Mouse (Mus musculus): ENCODE measurements at regions not wholly inside any gene's neighbourhood (a gene's known extent, or its start where the extent isn't known, plus 50 kb on each side); places are given as distances from the start of the nearest gene placed in this dataset.

DNA sequence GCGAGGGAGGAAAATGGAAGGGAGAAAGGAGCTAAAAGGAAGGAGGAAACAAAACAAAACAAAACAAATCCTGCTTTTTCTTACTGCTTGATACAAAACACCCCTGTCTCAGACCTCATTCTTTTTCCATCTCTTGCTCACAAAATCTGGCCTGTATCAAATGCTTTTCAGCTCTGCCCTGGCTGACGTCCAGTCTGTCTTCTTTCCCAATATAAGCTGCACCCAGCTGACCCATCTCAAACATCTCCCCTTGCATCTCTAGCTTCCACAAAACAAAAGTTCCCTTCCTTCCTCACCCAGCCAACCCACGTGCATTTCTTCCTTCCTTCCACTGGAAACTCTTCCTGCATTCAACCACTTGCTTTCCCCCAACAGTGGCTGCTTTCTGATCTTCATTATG, 183.1 kb upstream of the Usp25 start:
- no peak for DNase-seq (ENCODE audit: low spot score in 2 of 2)

DNA sequence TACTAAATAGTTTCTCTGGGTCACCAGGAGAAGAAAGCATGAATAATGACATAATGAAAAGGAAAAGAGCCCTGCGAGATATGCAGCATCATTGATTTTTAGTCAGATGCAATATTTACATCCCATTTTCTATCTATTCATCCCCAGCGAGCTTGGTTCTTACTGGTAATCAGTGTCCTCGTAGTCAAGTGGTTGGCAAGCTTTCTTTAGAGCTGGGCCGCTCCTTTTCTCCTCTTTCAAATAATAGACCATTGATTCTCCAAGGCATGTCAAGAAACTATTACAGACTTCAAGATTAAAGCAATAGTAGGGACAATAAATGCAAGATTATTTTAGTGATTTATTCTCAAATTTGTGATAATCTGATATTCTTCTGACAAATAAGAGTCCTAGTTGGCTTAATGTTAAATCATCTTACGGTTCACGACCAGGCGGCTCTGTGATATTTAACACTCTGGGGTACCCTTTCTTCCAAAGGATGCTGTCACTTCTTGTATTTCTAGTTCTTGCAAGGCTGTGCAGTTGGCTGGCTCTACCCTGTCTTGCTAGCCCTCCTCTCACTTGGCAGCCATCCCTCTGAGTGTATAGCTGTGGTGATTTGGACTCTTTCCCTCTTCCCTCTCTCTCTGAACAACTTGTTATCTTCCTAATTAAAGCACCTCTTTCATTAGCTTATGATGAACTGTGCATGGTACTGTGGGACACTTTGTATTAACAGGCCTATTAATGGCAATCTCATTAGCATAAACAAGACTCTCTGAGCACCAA, 185.6 kb upstream of the Usp25 start:
- no peak for DNase-seq (ENCODE audit: low spot score in 2 of 2)

DNA sequence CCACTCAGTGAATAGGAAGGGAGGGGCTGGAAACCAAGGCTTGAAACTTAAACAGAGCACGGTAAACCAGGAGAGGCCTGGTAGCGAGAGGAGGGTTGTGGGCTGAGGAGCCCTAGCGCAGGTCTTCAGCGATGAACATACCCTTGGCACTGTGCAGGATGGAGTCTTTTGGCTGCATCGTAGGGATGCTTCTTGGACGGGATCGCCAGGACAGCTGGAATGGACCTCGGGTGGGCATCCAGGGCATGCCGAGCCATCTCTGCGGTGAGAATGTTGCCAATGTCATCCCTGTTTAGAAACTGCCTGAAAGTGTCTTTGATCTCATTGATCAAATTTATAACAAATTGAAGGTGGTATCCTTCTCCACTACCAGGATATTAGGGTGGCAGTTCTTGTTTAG, 192.2 kb upstream of the Usp25 start:
- no peak for DNase-seq (ENCODE audit: low spot score in 2 of 2)

DNA sequence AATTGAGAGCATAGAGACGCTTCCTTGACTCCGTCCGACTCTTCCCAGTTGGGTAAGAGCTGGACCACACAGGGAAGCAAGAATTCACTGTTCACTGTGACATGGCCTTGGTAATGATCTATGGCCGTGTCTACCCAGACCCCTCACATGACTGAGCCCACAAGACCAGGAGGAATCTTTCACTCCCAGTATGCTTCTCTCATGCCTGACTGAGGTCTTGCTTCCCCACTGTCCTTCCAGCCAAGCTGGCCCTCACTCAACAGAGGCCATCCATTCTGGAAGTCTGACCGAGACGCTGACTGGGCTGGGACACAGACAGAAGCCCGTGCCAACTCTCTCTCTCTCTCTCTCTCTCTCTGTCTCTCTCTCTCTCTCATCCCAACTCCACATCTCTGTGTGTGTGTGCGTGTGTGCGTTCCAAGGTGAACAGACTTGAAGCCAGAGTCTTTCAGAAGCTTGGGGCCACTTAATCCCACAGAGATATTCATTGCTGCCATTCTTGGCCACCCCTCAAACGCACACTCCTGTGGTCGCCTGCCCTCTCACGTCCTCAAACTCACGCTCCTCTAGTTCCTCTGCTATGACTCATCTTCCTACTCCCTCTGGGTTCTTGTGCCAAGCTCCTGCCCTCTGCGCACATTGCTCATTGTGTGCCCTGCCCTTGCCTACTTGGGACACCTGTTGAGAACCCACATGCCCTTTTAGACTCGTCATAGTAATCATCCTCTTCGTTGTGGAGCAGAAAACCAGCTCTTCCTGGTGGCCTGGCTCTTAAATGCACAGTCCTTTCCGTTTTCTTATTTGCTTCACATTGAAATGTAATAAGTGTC, 197.2 kb upstream of the Usp25 start:
- DNase-seq (ENCODE audit: low spot score in 2 of 2) = no peak

DNA sequence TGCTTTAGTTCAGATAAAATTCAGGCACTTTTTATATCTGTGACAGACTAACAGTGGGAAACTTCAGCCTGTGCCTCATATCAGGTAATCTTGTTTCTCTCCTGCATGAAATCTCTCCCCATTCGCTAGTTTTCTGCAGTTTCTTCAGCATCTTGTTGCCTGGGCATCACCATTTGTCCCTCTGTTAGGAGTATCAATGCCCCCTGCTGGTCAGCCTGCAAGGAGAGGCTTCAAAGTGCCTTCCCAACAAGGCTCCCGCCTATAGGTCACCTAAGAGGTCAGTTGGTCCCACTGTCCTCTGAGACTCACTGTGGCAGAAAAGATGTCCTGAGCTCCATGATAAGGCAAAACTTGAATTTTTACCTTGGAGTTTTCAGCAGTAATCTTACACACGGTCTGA, 209.8 kb upstream of the Usp25 start:
- DNase-seq (ENCODE audit: low spot score in 2 of 2) = peak in 1 of 2 experiments; percentile 7

DNA sequence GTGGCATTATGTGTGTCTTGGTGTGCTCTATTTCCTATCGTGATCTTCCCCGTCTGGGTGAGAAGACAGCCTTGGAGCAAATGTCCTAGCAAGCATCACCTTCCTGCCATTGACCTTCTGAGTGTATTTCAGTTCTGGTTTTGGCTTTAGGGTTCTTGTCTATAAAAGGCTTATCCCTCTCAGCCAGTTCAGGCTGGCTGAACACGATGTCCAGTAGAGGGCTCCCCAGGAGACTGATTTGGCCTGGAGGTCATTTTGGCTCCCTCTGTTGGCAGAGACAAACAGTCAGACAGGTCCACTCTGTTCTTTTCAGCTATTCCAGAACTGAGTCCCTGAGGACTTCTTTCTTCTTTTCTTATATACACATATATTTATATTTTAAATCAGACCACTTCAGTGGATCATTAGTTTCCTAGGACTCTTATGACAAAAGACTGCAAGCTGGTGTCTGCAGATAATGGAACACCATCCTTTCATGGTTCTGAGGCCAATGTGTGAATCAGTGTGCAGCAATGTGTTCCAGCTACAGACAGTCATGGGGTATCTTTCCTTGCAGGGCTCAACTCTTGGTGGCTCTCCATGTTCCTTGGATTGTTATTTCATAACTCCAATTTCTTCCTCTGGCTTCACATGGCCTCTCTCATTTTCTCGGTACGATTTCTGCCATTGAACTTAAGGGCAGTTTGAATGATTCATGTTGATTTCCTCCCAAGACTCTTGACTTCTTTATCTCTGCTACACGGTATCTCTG, 226.9 kb upstream of the Usp25 start:
- no peak for DNase-seq (ENCODE audit: low spot score in 2 of 2)

DNA sequence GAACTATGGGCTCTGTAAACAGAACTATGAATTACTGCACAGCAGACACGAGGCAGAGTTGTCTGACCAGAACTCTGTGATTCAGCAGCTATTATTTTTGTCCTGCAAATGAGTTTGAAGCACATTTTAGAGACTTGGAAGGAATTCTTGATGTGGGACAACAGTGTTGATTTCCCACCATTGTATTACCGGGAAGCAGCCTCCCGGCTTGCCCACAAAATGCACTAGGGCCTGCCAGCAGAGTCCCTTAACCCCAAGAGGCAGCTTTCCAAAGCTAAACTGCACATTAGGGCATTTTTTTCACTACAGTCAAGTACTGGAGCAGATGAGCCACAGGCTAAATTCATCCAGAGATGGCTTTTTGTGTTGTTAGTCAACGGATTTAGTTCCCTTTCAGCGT, 230.8 kb upstream of the Usp25 start:
- DNase-seq (ENCODE audit: low spot score in 2 of 2) = no peak

DNA sequence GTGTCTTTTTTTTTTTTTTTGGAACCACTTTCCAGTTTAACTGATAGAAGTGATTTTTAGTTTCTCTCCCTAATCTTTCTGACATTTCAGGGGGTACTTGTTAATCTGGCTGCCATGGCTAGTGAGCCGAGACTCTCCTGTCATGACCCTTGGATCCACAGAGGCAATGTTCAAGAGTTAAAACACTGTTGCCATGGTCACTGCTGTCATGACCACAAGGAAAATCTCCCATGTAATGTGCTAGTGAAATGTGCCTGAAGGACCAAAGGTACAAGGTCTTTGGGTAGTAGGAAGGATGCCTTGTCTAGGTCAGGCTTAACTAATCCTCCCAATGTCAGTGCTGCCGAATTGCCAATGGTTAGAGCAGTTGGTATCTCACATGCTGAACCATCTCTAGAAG, 237.7 kb upstream of the Usp25 start:
- DNase-seq (ENCODE audit: low spot score in 2 of 2) = no peak

DNA sequence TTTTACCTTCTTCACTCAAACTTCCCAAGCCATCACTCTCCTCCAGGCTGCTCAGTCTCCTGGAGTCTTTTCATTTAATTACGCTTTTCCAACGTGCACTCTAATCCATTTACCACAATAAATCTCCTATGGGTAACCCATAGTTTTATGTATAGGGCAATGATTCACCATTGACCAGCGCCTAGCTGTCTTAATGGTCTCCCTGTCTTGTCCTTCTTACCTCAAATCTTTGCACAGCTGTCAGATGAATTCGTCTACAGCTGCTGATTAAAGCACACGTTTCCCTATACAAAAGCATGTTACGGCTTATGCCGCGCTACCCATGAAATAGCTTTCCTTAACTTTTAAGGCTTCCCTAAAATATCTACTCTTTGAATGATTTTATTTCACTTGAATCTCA, 239.5 kb upstream of the Usp25 start:
- no peak for DNase-seq (ENCODE audit: low spot score in 2 of 2)

DNA sequence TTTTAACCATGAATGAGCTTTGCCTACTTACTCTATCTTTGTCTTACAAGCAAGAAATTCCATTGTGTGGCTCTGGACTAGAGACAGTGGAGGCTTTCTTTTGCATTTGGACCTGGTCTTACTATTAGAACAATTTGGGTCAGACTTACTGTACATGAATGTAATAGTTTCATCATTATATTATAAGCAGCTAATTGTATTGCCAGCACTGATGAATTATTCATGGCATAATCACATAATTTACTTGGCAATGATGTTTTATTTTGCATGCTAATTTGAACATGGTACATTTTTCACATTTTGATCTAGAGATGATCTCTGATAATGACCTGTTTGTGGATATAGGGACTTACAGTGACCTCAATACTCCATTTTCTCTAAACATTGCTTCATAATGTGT, 240.0 kb upstream of the Usp25 start:
- no peak for DNase-seq (ENCODE audit: low spot score in 2 of 2)

DNA sequence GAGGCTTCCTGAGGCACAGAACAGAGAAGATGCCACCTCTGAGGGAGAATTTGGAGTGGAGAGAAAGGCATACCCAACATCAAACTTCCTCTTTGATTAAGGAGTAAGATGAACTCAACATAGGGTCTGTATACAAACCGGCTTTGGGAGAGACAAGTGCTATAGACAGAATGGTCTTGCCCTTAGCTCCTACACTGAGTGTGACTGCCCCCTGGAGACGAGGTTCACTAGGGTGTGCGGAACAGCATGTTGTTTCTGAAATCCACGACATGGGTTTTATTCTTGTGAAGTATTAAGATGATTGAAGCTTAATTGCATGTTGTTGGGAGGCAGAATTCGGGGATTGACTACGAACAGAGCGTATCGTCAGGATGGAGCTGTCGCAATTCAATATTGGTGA, 244.9 kb upstream of the Usp25 start:
- DNase-seq (ENCODE audit: low spot score in 2 of 2) = peak; percentile 12 to 44

DNA sequence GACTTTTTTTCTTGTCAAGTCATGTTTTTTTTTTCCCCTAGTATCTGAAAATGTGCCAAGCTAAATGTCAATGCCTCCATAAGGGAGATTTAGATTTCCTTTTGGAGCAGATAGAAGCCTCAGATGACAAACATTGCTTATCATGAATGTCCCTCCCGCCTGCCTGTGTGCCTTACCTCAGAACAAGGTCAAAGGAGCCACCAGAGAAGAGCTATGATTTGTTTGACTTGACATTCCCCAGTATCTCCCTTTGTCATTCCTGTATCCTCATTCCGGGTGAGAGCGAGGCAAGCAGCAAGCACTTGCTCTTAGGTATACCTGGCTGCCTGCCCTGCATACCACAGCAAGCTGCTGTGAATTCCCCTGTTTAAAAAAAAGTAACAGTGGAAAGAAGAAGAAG, 246.9 kb upstream of the Usp25 start:
- no peak for DNase-seq (ENCODE audit: low spot score in 2 of 2)

DNA sequence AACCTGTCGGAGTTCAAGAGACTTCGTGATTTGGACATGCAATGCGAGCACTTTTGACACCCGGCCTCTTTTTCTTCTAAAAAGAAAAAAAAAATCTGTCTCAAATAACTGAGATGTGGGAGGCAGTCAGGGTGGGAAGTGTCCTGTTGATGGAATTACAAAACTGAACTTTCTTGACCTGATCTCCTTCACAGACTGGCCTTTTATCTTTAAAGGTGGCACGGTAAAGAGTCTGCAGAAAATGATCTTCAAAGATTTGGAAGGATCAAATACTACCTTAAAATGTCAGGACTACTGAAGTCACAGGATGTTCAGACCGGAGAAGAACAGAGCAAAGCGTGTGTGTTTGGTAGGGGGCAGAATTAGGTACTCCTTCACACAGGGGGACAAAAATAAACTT, 248.0 kb upstream of the Usp25 start:
- no peak for DNase-seq (ENCODE audit: low spot score in 2 of 2)

DNA sequence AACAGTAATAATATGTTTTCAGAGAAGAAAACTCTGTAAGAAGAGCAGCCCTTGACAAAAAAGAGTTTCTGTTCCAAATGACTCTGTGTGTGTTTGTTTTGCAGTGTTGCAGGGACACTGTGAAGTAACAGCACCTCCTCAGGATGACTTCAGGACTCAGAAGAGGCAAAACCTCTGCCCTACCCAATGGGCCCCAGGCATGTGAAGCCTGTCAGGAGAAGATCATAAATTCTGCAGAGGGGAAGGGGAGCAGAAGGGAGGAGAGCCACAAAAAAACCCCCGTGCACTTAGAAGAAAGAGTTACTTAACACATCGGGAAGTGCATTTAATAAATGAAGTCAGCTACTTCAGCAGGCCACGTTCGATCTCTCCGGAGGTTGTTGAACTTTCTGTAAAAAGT, 248.5 kb upstream of the Usp25 start:
- DNase-seq (ENCODE audit: low spot score in 2 of 2) = no peak

DNA sequence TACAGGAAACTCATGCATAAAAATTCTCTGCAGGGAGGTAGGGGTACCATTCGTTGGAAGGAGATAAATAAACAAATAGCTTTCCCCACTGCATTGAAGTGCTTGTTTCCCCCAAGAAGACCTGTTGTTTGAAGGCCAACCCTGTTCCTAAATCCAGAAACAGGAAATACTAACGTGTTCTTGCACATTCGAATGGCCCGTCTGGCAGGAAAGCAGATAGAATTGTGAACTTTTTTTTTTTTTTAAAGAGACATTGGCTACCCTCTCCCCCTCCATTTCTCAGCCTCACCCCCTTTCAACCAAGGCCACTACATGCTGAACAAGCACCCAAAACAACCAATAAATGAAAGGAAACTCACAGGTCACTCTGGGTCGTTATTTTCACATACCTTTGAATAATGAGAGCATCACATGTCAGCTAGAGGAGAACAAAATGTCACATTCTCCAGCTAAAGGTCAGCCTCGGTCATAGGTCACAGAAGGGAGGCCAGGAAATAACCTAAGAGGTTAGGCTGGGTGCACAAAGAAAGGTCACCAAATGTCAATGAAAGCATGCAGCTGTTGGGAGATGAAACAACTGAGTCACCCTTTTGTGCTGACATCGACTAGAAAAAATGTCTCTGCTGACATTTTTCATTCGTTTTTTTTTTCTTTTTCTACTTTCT, 250.8 kb upstream of the Usp25 start:
- DNase-seq (ENCODE audit: low spot score in 2 of 2) = no peak

DNA sequence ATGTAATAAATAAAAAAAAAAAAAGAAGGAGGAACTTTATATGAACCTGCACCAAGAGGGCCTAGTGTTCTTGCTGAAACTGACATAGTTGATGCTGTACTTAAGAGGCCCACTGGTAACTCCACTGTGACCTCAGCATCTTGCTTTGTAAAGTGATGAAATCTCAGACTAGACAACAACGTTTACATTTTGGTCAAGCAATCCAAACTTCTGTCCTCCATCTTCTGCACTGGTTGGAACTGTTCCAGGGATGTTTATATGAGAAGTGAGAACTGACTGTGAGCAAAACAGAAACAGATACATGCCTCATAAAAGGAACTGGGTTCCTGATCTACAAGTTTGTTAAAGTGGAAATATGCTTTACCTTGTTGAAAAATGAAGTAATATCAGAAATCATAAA, 251.7 kb upstream of the Usp25 start:
- no peak for DNase-seq (ENCODE audit: low spot score in 2 of 2)

DNA sequence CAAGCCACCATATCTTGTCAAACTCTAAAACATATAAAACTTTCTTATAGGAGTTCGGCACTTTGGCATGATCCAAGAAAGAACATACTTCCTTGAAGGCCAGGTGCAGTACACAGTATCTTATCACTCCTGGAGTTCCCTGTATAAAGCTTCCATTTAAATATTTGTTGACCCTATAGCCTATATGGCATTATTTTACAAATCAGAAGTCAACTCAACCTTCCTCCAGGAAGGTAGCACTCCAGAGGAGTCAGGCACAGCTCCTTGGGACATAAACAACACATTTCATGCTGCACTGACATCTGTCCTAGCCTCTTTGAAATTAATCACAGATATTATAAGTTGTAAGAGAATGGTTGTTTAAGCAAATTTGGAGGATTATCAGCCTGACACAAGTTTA, 252.5 kb upstream of the Usp25 start:
- DNase-seq (ENCODE audit: low spot score in 2 of 2) = no peak

DNA sequence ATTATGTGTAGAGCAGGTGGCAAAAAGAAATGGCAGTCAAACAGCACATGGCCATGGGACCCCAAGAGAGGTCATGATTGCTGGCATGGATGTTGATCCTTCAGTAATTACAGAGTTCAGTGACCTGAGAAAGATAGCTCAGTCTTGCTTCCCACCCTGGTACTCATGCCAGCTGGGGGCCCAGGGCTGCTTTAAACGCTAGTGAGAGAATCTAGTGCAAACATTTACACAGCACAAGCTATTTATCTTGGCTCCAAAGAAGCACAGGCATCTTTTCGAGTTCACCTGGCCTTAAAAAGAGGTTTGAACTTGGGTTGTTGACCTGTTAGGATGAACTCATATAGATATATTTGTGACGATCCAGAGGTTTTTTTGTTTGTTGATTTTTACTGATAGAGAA, 258.6 kb upstream of the Usp25 start:
- no peak for DNase-seq (ENCODE audit: low spot score in 2 of 2)

DNA sequence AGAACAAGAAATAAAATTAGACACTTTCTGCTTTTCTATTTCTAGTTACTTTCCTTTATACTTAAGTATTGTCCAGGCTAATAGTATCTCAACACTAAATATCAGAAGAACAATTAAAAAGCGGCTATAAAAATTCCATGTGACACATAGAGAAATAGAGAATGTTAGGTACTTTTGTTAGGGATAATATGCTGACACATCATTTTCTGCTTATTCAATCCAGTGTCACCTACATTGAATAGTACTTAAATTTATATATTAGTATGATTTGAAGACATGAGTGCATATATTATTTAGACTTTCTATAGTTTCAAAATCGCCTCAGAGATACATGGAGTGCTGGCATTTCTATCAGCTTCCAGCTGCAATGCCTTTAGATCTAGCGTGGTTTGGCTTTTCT, 267.1 kb upstream of the Usp25 start:
- DNase-seq (ENCODE audit: low spot score in 2 of 2) = no peak

DNA sequence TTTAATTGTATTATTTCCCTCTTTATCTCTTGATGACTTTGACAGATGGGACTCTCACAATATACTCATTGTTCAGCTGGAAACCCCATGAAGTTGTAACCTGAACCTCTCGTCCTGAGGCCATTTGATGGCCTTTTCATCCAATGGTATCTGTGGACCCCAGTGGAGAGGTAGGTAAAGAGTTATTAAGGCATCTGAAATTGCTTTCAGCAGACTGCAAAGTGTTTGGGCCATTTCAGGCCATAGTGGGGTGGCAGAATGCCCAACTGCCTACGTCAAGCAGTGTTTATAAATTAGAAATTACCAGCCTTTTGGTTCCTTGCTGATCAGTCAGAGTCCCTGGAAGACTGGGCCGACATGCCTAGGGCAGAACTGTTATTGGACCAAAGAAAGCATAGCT, 272.4 kb upstream of the Usp25 start:
- no peak for DNase-seq (ENCODE audit: low spot score in 2 of 2)

DNA sequence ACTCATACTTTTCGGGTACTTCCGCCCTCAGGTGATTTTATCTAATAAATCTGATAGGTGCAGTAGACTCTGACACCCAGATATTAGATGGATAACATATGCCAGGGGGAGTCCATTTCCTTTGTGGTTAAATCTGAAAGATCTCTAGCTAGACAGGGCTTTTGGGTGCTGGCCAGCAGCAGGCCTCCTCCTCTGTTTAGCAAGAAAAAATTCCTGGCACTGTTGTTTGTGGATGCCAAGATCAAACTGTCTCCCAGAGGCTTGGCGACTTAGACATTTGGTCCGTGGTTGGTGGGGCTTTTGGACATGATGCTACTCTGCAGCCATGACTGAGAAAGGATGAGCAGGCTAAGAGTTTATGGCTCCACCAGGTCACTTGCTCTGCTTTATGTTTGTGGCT, 287.5 kb upstream of the Usp25 start:
- DNase-seq (ENCODE audit: low spot score in 2 of 2) = no peak

DNA sequence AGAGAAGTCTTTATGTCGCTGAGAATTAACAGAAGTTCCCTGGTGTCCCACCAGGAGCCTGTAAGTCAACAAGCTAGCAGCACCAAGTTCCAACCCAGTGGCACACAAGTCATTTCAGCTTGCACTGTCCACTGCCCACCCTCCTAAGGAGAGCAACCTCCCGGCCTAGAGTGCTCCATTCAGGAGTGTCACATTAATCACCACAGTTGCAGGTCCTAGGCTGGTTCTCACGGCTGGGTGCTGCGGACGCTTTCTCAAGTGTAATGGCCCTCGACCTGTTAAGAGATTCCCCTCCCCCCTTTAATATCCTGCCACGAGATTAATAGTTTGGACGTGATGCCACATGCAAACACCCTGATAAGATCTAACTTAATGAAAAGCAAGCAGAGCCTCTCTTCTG, 288.2 kb upstream of the Usp25 start:
- DNase-seq (ENCODE audit: low spot score in 2 of 2) = no peak
